Mouse (Mus musculus) regulatory T cell (primary cell): Measurements from ENCODE around the gene Sh3bgrl2.

ENCODE experiments used
- in situ Hi-C: fragments of 300-600 bp; cut with MboI, MseI; formaldehyde crosslinking; loops from one replicate; pipeline ENCODE4 v1.15.1; 2025; ENCODE audit warnings: high pct_unique_total_duplicates

Gene Sh3bgrl2

DNA sequence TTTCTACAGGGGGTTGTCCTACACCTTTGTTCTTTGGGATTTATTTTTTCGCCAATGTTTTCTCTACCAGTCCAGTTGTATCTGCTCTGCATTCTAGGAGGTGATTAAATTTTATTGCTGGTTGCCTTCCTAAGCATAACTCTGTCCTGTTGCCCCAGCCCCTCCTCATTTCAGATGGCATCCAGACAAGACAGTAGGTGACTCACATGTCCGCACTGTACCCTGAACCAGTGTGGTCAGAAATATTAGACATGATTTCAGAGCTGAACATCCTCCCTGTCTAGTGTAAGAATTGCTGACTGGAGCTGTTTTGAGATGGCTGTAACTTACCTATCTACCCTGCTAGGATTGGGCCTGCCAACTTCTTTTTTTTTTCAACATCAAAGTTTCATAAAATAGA is 40.9 kb downstream of the Sh3bgrl2 start:
- in situ Hi-C loops = no loop called here

GRCm38 (mm10) chr9:83589680-83590467 is 41.7 kb downstream of the Sh3bgrl2 start:
- in situ Hi-C loops = no loop called here

- in situ Hi-C loops = no loop called here
Measured at GRCm38 (mm10) chr9:83591848-83592456, 43.8 kb downstream of the Sh3bgrl2 start.

DNA sequence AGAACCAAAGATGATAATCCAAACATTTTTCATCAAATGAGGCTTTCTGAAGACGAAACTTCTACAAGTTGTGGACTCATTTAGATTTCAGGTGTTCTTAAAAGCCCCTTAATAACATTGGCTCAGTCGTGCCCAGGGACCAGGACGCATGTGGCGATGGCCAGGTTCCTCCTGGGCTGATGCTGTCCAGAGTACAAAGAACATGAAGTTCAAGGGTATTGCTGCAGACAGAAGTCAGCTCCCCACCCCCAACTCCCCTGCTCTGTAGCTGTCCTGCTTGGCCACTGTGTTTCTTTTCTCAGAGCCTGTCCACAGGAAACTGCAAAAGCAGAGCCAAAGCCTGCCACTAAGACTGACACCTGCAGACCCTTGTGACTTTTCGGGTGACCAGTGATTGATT is 45.7 kb downstream of the Sh3bgrl2 start:
- in situ Hi-C loops = no loop called here

DNA sequence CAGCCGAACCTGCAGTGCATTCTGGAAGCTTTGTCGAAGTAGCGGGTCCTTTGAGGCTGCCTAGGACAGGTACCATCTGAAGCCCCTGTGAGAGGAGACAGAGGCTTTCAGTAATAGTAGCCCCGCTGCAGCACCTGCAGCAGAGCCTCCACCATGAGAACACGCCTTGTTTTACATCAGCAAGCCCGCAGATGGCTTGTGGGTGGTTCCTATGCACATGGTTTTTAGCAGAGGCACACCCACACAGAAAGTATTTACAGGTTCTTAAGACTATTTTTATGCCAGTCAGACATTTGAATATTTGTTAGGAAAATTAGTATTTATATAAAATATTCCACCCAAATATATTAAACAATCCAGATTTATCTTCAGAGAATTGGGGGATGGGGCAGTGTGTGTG is 48.0 kb downstream of the Sh3bgrl2 start:
- in situ Hi-C loops = no loop called here

- in situ Hi-C loops = no loop called here
Measured at GRCm38 (mm10) chr9:83596646-83597481, 48.7 kb downstream of the Sh3bgrl2 start.

DNA sequence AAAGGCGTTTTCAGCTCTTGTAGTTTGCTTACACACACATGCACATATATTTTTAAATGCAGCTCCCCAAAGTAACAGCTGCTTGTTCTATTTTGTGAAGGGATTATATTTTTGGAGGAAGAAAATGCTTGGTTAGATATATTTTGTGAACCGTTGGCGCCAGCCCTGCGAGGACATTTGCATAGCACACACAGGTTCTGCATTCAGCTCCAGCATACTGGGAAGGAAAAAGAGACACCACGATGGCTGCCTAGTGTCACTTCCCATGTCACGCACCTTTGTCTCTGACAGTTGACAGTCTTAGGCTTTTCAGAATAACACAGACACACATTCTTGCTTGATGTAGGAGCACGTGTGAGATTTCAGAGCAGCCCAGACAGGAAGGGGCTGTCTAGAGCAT is 49.9 kb downstream of the Sh3bgrl2 start:
- in situ Hi-C loops = no loop called here

DNA sequence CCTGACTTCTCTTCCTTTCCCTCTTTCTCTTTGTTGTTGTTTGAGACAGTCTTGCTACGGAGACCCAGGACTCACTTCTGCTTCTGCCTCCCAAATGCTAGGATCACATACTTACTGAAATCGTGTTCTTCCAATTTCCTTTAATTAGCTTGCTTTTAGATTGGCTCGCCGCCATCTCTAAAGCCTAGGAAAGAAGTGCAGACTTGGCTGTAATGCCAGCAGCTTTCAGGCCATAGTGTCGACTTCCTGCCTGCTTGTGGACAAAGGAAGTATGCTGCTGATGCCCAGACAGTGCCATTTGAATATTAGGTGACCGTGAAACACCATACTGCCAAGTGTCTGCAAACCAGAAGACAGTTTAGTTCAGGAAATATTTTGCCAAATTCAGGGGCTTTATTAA is 51.4 kb downstream of the Sh3bgrl2 start:
- in situ Hi-C loops = no loop called here

DNA sequence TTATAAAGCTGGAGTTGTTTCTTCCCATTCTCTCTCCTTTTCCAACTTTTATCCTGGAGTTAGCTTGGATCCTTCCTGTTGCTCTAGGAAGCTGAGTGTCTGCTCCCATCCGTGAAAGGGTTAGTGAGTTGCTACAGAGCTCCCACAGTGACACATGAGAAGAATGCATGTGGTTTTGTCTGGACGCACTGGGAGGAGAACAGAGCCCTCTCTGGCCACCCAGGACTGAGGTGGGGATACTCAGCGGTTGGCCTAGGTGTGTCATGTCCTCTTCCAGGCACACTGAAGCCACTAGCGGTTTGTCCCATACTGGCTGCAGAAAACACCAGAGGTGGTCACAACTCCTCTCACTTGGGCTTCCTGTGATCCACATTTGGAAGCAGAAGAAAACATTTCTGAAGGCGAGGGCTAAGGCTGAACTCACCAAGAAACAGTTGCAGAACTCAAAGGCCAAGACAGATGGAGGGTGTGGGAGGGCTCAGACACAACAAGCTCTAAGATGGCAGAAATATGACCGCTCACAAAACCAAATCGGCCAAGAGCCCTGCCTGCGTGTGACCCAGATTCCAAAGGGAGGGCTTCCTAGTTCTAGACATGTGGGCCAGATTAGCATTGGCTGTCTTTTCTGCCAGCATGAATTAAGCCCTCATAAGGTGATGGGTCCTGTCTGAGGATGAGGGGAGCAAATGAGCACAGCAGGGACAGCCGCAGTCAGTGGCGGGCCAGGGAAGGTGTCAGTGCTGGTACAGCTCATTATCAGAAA is 52.3 kb downstream of the Sh3bgrl2 start:
- in situ Hi-C loops = no loop called here

DNA sequence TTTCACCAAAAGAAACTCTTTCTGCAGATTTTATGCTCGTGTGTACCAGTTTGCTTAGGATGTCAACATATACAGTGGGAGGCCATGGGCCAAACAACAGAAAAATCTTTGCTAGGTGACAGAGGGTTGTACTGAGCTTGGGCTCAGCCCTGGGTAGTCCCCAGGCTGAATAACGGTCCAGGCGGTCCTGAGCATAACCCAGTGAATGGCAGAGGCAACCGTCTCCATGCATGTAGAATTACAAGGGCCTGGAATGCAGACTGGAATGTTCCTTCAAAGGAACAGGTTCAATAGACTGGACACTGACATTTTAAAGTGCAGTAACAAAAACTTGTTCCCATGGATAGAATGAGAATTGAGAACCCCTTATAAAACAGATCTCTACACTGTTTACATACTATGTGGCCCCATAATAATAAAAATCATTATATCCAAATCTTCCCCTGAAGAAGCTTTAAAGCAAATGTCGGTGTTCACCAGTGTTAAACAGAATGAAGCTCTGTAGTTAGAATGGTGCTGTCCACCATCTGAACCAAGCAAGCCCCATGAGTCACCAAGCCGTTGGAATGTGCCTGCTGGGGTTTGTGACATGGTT is 54.1 kb downstream of the Sh3bgrl2 start:
- in situ Hi-C loops = no loop called here

- in situ Hi-C loops = no loop called here
Measured at GRCm38 (mm10) chr9:83603159-83603558, 55.0 kb downstream of the Sh3bgrl2 start.

DNA sequence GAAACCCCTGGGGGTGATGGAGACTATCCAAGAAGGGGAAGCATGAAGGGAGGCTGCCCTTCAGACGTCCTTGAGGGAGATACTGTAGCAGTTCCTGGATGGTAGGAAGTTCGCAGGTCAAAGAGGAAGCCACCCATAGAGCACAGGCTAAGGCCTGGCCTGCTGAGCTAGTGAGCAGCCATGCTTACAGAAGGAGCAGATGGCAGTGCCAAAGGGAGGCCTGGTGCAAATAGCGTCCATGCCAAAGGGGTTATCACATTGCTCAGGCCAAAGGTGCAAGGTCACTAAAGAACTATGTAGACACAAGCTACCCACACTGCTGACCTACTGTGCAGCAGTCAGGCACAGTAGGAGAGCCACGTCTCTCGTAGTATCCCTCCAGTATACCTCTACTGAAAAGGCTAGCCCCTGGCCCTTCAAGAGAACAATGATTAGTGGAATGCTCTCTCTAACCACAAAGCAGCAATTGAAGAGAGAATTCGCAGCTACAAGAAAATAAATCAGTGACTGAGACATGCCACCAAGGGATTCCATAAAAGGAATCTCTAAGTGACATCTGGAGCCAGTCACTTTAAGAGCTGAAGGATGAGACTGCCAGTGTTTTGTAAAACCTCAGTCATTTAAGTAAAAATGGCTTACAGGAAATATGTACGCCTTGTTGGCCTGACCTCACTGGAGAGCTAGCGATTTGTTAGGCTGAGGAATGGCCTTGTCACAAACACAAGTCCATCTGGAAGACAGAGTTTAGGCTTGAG is 57.9 kb downstream of the Sh3bgrl2 start:
- in situ Hi-C loops = loop anchor here (5.0 kb wide), 1 partner anchor 229 kb away; no protein-coding TSS in a partner anchor

DNA sequence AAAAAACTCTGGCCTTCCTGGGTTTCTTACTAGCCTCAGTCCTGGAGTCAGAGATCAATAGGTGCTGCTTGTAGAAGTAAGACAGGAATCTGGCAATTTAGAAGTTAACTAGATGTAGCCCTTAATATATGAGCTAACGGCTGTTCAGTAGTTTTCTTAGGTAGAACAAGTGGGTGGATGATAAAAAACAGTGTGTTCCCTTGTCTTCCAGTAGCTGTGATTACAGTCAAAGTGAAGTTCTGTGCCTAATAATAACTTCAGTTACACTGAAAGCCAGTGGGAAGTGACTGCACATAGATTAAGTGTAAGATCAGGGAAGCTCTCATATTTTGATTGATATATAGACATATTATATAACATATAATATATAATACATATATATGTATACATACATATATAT is 60.0 kb downstream of the Sh3bgrl2 start:
- in situ Hi-C loops = loop anchor here (5.0 kb wide), 1 partner anchor 231 kb away; no protein-coding TSS in a partner anchor

DNA sequence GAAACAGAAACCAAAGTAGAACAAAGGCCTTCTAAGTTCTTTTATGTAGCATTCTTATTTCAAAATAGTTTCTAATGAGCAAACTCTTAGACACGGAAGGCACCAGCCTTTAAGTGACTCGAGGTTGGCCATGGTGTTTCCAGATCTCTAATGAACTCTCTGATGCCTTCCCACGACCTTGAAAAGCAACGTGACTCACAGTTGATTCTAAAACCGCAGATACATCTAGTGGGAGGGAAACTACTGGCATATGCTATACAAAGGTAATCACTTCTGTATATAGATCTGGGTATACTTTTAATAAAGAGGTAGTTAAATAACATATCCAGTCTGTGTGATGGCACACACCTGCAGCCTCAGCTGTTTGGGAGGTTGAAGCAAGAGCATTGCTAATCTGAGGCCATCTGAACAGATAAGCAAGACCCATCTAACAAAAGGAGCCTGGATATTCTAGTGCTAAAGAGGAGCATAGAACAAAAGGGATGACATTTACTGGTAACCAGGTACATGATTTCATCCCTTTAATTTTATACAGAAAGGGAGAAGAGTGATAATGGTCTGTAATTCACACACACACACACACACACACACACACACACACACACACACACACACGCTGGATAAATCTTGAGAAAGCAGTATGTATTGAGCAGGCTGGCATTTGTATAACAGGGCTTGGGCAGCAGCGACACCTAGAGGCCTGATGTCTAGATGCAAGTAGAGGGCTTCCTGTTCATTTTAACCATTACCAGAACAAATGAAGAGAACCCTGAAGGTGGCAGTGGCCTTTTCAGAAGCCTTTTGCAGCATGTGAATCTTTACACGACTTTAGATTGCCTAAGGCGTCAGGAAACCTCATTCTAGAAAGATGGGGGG is 61.5 kb downstream of the Sh3bgrl2 start:
- in situ Hi-C loops = loop anchor here (5.0 kb wide), 1 partner anchor 232 kb away; no protein-coding TSS in a partner anchor

DNA sequence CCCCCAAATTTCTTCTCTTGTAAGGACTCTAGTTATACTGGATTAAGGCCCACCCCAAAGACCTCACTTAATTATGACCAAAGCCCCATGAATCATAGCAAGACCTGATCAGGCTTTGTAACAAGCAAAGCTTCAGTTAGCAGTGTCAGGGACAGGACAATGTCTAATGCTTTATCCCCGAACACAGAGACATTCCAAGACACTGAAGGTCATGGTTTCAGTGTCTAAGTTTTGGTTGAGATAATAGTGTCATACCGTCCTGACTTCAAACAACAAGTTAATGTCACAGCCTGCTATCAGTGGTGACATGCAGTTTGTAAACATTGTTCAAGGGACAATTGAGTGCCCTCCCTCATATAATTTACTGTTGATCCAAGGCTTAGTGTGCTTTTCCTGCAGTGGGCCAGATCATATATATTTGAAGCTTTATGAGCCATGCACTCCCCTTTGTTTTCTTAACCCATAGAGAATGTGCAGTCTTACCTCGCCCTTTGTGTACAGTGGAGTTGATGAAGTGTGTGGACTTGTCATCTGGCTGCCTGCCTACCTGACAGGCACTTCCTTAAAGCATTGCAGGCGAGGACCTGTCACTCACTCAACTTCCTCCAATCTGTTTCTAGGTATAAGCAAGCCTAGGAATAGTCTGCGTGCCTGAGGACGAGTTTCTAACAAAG is 67.9 kb downstream of the Sh3bgrl2 start:
- in situ Hi-C loops = no loop called here

DNA sequence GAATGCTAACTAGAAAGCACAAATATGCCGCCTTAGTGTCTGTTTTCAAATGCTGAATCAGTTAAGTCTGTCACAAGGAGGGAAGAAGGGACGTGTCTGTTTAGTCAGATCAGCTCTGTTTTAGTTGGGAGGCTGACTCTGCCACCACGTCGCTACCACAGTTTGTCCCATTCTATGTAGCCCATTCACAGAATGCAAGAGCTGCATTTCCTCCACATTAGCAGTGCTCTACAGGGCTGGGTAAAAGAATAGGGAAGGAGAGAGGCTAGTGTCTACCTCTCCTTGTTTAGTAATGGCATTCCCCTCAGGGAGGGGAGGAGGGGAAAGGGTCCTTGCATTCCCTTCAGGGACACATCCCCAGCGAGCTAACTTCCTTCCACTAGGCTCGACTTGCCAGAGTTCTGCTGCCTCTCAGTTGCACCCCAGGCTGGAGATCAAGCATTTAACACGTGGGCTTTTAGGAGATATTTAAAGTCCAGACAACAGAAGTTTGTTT is 68.5 kb downstream of the Sh3bgrl2 start:
- in situ Hi-C loops = no loop called here

DNA sequence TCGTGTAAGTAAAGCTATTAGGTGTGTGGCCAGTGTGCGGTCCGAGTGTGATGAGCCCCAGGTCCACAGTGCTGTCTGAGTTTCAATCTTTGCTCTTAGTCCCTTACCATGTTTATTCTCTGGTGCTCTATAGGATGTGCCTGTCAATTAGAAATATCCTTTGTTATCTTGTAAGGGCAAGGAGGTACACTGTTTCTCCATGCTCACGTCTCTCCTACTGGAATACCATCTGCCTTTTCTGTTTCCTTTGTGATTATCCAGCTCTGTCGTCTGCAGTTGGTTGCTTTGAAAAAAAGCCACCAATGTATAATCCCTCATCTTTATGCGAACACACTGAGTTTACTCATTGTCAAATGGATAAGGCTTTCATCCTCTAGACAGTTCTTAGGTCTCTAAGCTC is 75.3 kb downstream of the Sh3bgrl2 start:
- in situ Hi-C loops = no loop called here

GRCm38 (mm10) chr9:83624193-83624592 is 76.1 kb downstream of the Sh3bgrl2 start:
- in situ Hi-C loops = no loop called here

- in situ Hi-C loops = no loop called here
Measured at GRCm38 (mm10) chr9:83625085-83625484, 77.0 kb downstream of the Sh3bgrl2 start.
